Mouse (Mus musculus): Measurements from ENCODE around the gene Srp14. TPM values are rescaled to one million over a fixed set of nuclear protein-coding genes. Genes with fewer than 3 reads are reported as not detected.

The Srp14 gene
- polyA plus RNA-seq, 1 experiment, result 44.8 TPM

DNA sequence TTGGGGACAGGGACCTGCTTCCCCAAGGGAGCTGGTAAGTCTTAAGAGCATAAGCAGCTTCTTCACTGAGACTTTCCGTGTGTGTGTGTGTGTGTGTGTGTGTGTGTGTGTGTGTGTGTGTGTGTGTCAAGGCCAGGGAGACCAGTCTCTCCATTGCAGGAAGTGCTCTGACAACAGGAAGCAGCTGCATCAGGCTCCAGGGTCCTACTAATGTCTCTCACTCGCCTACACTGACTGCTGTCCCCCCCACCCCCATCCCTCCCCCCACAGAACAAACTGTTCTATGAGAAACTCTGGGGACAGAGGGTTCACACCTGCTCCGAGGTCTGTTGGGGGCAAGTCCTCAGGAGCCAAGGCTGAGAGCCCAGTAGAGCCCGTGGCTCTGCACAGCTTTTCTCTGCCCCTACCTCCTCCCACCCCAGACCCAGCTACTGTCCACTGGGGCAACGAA is 11.8 kb upstream of the Srp14 start:
- WGBS, result 62% methylated on average over 5 of the region's 5 CpGs
- DNase-seq (ENCODE audit: low read depth, low spot score), result no peak

DNA sequence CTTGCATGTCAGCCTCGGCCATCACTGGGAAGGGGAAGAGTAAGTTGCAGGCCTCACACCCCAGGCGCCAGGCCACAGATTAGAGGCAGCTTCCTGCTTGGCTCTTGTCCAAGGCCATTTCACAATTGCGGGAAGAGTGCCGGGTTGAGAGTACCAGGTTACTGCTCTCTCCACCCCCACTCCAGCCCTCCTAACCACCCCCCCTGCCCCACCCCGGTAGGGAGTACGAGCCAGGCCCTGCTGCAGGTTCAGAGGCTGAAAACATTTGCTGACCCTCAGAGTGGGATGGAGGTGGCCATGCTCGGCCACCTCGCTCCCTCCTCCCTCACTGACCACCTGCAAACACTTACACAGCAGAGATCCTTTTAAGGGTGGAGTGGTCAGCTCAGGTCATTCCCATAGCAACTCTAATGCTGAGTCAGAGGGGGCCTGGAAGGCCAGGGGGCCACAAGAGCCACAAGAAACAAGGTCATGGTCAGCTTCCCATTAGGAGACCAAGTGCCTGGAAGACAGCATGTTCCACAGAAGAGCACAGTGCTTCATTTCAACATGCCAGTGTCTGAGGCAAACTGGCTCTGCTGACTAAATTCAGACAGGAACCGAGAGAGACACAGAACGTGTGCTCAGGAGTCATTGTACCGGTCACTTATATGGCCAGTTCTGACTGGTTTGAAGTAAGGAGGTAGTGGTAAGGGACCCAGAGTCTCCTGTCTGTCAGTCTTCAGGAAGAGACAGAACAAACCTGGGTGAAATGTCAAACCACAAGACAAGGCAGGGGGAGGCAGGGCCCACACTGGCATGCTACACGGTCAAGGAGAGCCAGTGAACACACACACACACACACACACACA is 11.0 kb upstream of the Srp14 start:
- peak; percentile 84 for DNase-seq (ENCODE audit: low read depth, low spot score)
- WGBS, result 19% methylated on average over 12 of the region's 12 CpGs

GRCm38 (mm10) chr2:118487806-118488205 is 8.3 kb upstream of the Srp14 start:
- whole genome bisulfite sequencing, result 86% methylated on average over 3 of the region's 3 CpGs
- no peak for DNase-seq (ENCODE audit: low read depth, low spot score)

GRCm38 (mm10) chr2:118486933-118487332 is 7.4 kb upstream of the Srp14 start:
- 18% methylated on average over 12 of the region's 12 CpGs for WGBS
- no peak for DNase-seq (ENCODE audit: low read depth, low spot score)

DNA sequence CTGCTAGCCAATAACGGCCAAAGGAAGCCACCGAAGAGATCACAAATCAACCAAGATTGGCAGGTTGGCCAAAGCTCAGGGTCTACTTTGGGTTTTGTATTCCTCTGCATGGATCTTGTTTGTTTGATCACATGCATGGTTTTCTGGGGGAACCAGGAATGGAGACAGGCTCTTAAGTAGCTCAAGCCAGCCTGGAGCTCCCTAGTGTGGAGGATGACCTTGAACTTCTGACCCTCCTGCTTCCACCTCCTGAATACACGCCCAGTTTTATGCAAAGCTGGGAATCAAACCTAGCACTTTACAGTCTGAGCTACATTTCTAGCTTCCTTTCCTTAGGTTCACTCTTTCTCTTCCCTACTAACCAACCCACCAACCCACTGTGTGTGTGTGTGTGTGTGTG is 5.9 kb upstream of the Srp14 start:
- DNase-seq (ENCODE audit: low read depth, low spot score), result no peak
- WGBS, result 70% methylated on average over 3 of the region's 3 CpGs

DNA sequence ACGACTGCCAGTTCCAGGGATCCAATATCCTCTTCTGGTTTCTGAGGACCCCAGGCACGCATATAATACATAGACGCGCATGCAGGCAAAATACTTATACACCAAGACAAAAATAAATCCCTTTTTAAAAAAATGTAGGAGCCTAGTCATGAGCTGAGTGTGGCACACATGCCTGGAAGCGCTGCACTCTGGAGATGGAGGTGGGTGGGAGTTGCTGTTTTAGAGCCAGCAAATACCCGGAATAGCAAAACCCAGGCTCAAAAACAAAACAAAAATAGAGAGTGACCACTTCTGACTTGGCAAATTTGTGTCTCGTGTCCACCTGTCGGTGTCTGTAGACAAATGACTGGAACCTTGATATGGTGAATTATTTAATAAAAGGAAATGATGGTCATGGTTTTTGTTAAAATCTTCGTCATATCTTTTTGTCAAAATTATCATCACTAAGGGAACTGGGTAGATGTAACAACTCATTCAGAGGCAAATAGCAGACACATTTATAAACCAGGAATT is 4.9 kb upstream of the Srp14 start:
- WGBS, result 84% methylated on average over 9 of the region's 9 CpGs
- DNase-seq (ENCODE audit: low read depth, low spot score), result no peak

GRCm38 (mm10) chr2:118483032-118483431 is 3.5 kb upstream of the Srp14 start:
- DNase-seq (ENCODE audit: low read depth, low spot score), result no peak
- 82% methylated on average over 5 of the region's 5 CpGs for WGBS

GRCm38 (mm10) chr2:118480886-118481285 is 1.4 kb upstream of the Srp14 start:
- DNase-seq (ENCODE audit: low read depth, low spot score), result no peak
- 93% methylated on average over 7 of the region's 7 CpGs for WGBS

DNA sequence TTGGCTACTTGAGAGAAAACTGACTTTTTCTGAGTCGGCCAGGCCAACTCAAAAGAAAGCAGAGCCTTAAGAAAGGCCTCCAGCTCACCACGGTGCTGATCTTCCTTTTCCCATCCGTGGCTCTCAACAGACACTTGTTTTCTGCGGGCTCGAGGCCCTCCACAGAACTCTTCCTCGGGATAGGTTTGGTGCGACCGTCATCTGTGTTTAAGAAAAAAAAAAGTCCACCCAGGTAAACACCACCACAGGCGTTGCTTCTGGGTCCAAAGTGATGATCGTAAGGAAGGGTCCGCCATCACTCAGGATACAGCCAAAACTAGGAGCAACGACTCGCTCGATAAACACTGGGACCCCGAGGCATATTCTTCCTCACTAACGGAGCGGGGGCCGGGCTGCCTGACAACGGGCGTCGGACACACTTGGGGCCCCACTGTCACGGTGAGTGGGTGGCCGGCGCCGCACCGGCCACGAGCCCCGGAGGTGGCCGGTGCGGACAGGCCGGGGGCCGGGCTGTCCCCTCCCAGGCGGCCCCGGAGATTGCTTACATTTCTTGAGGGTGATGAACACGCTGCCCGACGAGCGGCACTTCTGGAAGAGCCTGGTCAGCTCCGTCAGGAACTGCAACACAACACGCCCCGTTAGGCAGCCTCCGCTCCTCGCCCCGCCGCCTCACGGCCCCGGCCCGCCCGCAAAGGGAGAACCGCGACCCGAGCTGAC is 520 bp downstream of the Srp14 start:
- WGBS, result 1% methylated on average over 51 of the region's 52 CpGs
- no peak for DNase-seq (ENCODE audit: low read depth, low spot score)

DNA sequence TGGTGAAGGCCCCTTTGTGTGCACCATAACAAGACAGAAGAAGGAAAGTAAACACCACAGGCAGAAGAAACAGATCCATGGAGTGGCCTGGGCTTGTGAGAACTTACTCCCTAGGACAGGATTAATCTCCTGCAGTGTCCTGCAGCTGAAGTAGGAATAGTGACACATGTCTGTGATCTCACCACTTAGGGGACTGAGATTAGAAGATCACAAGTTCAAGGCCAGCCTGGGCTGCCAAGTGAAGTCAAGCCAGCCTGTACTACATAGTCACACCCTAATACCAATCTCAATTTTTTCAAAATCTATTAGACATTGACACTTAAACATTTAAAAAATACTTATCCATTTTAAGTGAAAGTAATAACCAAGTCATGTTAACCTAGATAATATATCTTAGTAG is 11.2 kb downstream of the Srp14 start:
- no peak for DNase-seq (ENCODE audit: low read depth, low spot score)

DNA sequence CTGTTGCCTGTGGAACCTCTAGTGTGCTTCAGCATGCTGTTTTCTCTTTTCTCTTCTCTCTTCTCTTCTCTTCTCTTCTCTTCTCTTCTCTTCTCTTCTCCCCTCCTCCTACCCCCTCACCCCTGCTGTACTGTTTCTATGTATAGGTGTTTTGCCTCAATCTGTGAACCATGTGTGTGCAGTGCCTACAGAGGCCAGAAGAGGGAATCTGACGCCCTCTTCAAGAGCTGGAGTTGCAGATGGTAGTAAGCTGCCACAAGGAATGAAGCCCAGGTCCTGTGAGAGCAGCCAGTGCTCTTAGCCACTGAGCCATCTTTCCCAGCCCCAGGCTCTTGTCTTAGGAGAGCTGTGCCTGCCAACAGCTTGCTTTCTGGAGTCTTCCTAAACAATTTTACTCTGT is 12.9 kb downstream of the Srp14 start:
- no peak for DNase-seq (ENCODE audit: low read depth, low spot score)
- WGBS, result 68% methylated on average over 1 of the region's 1 CpGs

DNA sequence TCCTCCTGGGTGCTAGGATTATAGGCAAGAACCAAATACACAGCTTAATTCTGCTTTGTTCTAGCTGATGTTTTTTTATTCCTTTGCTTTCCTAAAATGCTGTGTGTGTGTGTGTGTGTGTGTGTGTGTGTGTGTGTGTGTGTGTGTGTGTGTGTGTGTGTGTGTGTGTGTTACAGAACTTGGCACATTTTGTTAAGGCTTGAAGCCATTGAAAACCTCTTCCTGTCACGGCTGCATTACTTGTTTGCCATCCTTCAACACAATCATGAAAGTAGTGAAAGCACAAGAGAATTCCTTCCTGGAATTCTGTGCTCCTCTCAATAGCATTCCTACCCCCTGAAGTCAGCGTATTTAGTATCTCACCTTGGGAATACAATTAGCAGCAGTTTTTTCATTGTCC is 13.6 kb downstream of the Srp14 start:
- WGBS, result 75% methylated on average over 2 of the region's 2 CpGs
- DNase-seq (ENCODE audit: low read depth, low spot score), result no peak

DNA sequence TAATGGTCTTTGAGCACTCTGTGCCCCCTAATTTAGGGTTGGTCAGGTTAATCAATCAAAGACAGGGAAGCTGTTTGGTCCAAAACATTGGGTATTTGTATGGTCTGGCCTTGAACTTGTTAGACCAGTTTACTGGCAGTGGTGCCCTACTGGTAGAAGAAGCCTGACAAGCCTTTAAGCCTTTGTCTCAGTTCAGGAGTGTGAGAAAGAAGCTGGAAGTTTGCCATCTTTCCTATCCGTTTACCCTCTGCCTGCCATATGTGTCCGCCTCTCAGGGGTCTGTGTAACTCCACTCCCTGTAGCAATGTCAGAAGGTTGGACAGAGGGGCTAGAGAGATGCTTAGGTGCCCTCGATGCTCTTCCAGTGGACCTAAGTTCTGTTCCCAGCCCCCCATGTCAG is 15.1 kb downstream of the Srp14 start:
- WGBS, result 88% methylated on average over 3 of the region's 3 CpGs
- DNase-seq (ENCODE audit: low read depth, low spot score), result no peak

- DNase-seq (ENCODE audit: low read depth, low spot score), result no peak
Observed at GRCm38 (mm10) chr2:118463480-118463879, 16.0 kb downstream of the Srp14 start.

GRCm38 (mm10) chr2:118461480-118462165 is 17.9 kb downstream of the Srp14 start:
- DNase-seq (ENCODE audit: low read depth, low spot score), result no peak
- 74% methylated on average over 16 of the region's 16 CpGs for WGBS

More at GRCm38 (mm10) chr2:118463480-118463879, 16.0 kb downstream of the Srp14 start:
- WGBS, result 99% methylated on average over 5 of the region's 5 CpGs

DNA sequence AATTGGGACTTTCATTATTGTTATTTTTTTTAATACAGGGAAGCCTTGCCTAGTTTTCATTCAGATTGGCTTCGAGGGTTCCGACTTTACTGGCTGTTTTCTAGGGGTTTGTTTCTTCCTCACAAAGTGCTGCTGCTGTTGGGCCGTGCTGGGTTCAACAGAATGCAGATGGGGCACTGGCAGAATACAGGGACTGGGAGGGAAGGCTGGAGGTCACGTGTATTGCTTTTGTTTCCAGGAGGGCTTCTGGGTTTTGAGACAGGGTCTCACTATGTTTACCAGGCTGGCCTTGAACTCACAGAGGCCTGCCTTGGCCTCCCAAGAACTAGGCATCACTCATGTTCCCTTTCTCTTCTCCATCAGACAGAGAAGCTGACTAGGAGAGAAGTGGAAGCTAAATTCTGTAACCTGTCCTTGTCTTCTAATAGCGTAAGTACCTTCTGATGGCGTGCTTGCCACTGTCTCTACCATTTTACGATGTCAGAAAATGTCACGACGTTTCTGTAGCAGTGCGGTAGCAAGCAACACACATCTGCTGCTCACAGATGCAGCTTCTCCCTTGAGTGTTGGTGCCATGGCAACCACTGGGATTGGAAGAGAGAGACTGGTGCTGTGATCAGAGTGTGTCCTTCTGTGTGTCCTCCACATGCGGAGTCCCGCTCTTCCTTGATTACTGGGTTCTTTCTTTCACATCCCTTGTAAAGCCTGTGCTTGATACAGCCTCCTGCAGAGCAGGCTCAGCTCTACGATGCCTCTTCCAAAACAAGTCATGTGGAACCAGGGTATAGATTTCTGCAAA is 21.8 kb downstream of the Srp14 start:
- DNase-seq (ENCODE audit: low read depth, low spot score), result no peak
- WGBS, result 91% methylated on average over 13 of the region's 13 CpGs

DNA sequence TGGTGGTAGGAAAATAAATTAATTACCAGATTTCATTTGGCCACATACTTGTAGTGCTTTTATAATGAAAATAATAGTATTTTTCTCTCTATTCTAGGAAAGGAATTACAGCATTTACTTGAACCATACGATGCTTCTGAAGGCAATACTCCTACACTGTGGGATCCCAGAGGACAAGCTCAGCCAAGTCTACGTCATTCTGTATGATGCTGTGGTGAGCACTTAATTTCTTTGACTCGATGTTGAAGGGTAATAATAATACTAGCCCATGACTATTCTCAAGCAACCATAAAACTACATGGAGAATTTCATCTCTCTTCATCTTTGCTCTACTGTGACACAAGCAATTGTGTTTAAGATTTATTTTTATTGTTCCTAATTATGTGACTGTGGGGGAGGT is 22.5 kb downstream of the Srp14 start:
- WGBS, result 92% methylated on average over 3 of the region's 3 CpGs

DNA sequence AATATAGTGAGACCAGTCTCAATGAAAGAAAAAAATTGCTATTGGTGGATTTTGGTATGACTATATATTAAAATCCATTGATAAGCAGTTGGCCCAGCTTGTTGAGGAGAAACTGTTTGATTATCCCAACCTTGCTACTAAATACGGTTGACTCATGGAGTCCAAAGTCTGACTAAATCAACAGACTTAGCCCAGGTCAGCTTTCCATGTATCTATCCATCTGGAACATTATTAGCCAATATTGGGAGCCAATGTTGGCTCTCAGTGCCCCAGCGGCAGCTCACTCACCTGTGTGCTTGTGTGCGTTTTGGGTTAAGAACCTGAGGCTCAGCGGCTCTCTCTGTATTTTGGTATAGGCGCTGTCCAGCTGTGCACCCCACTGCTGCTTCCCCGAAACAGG is 28.5 kb downstream of the Srp14 start:
- WGBS, result 88% methylated on average over 6 of the region's 6 CpGs
- no peak for DNase-seq (ENCODE audit: low read depth, low spot score)

More for the DNA sequence above, 22.5 kb downstream of the Srp14 start:
- DNase-seq (ENCODE audit: low read depth, low spot score), result no peak

DNA sequence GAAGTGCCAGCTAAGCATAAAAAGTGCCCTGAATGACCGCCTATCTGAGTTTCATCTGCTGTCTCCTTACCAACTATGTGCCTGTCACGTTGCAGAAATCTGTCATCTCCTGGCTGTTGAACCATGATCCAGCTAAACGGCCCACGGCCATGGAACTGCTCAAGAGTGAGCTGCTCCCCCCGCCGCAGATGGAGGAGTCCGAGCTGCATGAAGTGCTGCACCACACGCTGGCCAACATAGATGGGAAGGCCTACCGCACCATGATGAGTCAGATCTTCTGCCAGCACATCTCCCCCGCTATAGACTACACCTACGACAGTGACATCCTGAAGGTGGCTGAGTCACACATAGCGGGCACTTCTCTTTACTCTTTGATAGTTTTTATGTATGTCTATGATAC is 31.3 kb downstream of the Srp14 start:
- WGBS, result 92% methylated on average over 12 of the region's 12 CpGs
- no peak for DNase-seq (ENCODE audit: low read depth, low spot score)

Measured in large intestine, adult 2 months (tissue).